Comparison of ENCODE assay signal across 10 mouse cellular contexts in genomic region chr8:61550006-61550748, GRCm38 (mm10).
DNase-seq lines count a peak whose midpoint lies in the region; ATAC-seq and TF ChIP-seq lines count a peak whose summit lies in the region.
"Had no signal": no experiment of that assay in that cellular context is flagged by ENCODE, and none has a peak within 500 bp of the region (broad histone marks: within the 10 kb centered on the region; RNA-seq: fewer than 3 reads in every experiment).

No protein-coding gene starts in this region.

- ATAC-seq in midbrain, postnatal 0 days (ENCODE audit: low FRiP score) = no peak

- H3K4me1 ChIP-seq in hindbrain, embryonic 10.5 days (replicated peaks) = peaks cover 19% of the 10 kb centered on the region
- H3K4me1 ChIP-seq in midbrain, postnatal 0 days (ENCODE audit: insufficient read depth, low read length) = no peaks in the 10 kb centered on the region

- peak overlapping the region; percentile 30 for H3K4me3 ChIP-seq in hindbrain, embryonic 10.5 days
- no peak overlapping the region for H3K4me3 ChIP-seq in midbrain, postnatal 0 days (ENCODE audit: low read depth, low read length)
- H3K4me3 ChIP-seq: erythroblast, embryonic 14.5 days had no signal

- no peak overlapping the region for H3K4me2 ChIP-seq in midbrain, postnatal 0 days (ENCODE audit: low read depth, low read length, poor library complexity, severe bottlenecking)

- H3K27me3 ChIP-seq in hindbrain, embryonic 10.5 days (ENCODE audit: insufficient read depth, poor library complexity, severe bottlenecking) = no peaks in the 10 kb centered on the region
- no peaks in the 10 kb centered on the region for H3K27me3 ChIP-seq in midbrain, postnatal 0 days (ENCODE audit: insufficient read depth, low read length)

- WGBS in hindbrain, embryonic 10.5 days = 33% methylated on average over 27 of the region's 27 CpGs
- 41% methylated on average over 27 of the region's 27 CpGs for WGBS in midbrain, postnatal 0 days

- H3K9me3 ChIP-seq in hindbrain, embryonic 10.5 days = peaks cover 19% of the 10 kb centered on the region
- H3K9me3 ChIP-seq in midbrain, postnatal 0 days (ENCODE audit: low read length) = 0 out of 2 replicates have a peak, but pooled peaks cover 5% of the 10 kb centered on the region

- peak; percentile 10 for DNase-seq in gastrocnemius, postnatal 14 days
- DNase-seq in gastrocnemius, postnatal 10 days = no peak
- DNase-seq in ES-CJ7 (ENCODE audit: low read depth, low spot score) = peak; percentile 87
- peak; percentile 55 for DNase-seq in hindbrain, embryonic 10.5 days (ENCODE audit: low spot score)
- no peak for DNase-seq in midbrain, postnatal 0 days (ENCODE audit: low spot score)
- no peak for DNase-seq in right cerebral cortex, postnatal 25 days
- DNase-seq in left cerebral cortex, adult 18-20 months (ENCODE audit: low spot score in 2 of 2) = no peak
- no peak for DNase-seq in layer of hippocampus, postnatal 10 days (ENCODE audit: low spot score in 2 of 2)
- DNase-seq: layer of hippocampus, adult 9-11 months had no signal

- no peak overlapping the region for H3K9ac ChIP-seq in midbrain, postnatal 0 days (replicated peaks; ENCODE audit: low read length, poor library complexity, severe bottlenecking)

- intact Hi-C loops in gastrocnemius, postnatal 14 days (cut with DNase I; ENCODE audit: low total_unique reads) = no loop called here

- H3K27ac ChIP-seq in hindbrain, embryonic 10.5 days = peak overlapping the region; percentile 45; the same call in 1 of the 2 replicates
- no peak overlapping the region for H3K27ac ChIP-seq in midbrain, postnatal 0 days (ENCODE audit: low read depth, low read length)

- peak; percentile 51 for TF ChIP-seq CTCF in midbrain, postnatal 0 days (IDR thresholded peaks at IDR 0.05)

- peaks cover 53% of the 10 kb centered on the region for H3K36me3 ChIP-seq in hindbrain, embryonic 10.5 days
- peaks cover 4% of the 10 kb centered on the region; the same call in 1 of the 2 replicates for H3K36me3 ChIP-seq in midbrain, postnatal 0 days (ENCODE audit: insufficient read depth, low read length)

Comparison
In these comparisons a context has a peak if more than half of its experiments do, and no peak if none do; other contexts are left out.
1. DNase-seq: peak in gastrocnemius, postnatal 14 days (single experiment), ES-CJ7 (single experiment) and hindbrain, embryonic 10.5 days (single experiment); none in gastrocnemius, postnatal 10 days (single experiment), midbrain, postnatal 0 days (single experiment), right cerebral cortex, postnatal 25 days (single experiment), left cerebral cortex, adult 18-20 months (0 of 2) and layer of hippocampus, postnatal 10 days (0 of 2).